Mouse (Mus musculus) forebrain, embryonic 14.5 days (tissue): ENCODE results near the gene Rasal1. TPM values are rescaled to one million over a fixed set of nuclear protein-coding genes. Genes with fewer than 3 reads are reported as not detected.

Experiments
- ATAC-seq: fragments of 200-750 bp; cut with Nextera tagmentation; 2 replicates; pipeline ENCODE4 v1.8.0; 2017; ENCODE audit warnings: mild to moderate bottlenecking, moderate library complexity
- DNase-seq: peaks from one replicate; pipeline ENCODE4 v3.0.0-alpha.2; 2015; ENCODE audit warnings: low spot score
- H3K27ac ChIP-seq: fragments of 300-500 bp; sonication (generic); 2 replicates; pipeline ENCODE4 v1.5.1; 2014; ENCODE audit warnings: low read depth, mild to moderate bottlenecking, control low read depth, low read length, moderate library complexity
- H3K27me3 ChIP-seq: fragments of 300-500 bp; sonication (generic); replicated peaks from 2 replicates; pipeline ENCODE4 v1.6.1; 2014; ENCODE audit warnings: low read length, control low read depth, mixed read lengths; ENCODE audit not compliant: control insufficient read depth, insufficient read depth
- H3K36me3 ChIP-seq: fragments of 300-500 bp; sonication (generic); 2 replicates; pipeline ENCODE4 v1.6.1; 2014; ENCODE audit warnings: low read length, control low read depth; ENCODE audit not compliant: control insufficient read depth, insufficient read depth
- H3K4me1 ChIP-seq: fragments of 300-500 bp; sonication (generic); 2 replicates; pipeline ENCODE4 v1.6.1; 2014; ENCODE audit warnings: antibody characterized with exemption, low read length, control low read depth; ENCODE audit not compliant: control insufficient read depth, insufficient read depth
- H3K4me2 ChIP-seq: fragments of 300-500 bp; sonication (generic); 2 replicates; pipeline ENCODE4 v1.6.1; 2014; ENCODE audit warnings: mild to moderate bottlenecking, control low read depth, low read length
- H3K4me3 ChIP-seq: fragments of 300-500 bp; sonication (generic); 2 replicates; pipeline ENCODE4 v1.5.1; 2014; ENCODE audit warnings: low read depth, low read length, control low read depth
- H3K9ac ChIP-seq: fragments of 300-500 bp; sonication (generic); 2 replicates; pipeline ENCODE4 v1.6.1; 2014; ENCODE audit warnings: mild to moderate bottlenecking, low read length, control low read depth, moderate library complexity
- H3K9me3 ChIP-seq: fragments of 300-500 bp; sonication (generic); replicated peaks from 2 replicates; pipeline ENCODE4 v1.6.1; 2016; ENCODE audit warnings: low read length, control low read depth, mixed read lengths; ENCODE audit not compliant: control insufficient read depth
- WGBS: fragments of 180-500 bp; shearing (Covaris S2); extraction: QIAGEN DNeasy Blood & Tissue Kit; methylation state at CpG from one replicate; pipeline ENCODE4 v1.1.7; 2014; 5-methylcytosine and 5-hydroxymethylcytosine counted together
- polyA plus RNA-seq: library from polyadenylated mRNA; unstranded; fragments of >200 nt; fragmentation: Nextera tagmentation; extraction: Ambion mirVana; gene quantifications from 2 replicates; pipeline ENCODE4 v1.2.1, GENCODE M21; 2014

Rasal1 gene
- polyA plus RNA-seq, 1 experiment from 2014 or later = 1.5 TPM

DNA sequence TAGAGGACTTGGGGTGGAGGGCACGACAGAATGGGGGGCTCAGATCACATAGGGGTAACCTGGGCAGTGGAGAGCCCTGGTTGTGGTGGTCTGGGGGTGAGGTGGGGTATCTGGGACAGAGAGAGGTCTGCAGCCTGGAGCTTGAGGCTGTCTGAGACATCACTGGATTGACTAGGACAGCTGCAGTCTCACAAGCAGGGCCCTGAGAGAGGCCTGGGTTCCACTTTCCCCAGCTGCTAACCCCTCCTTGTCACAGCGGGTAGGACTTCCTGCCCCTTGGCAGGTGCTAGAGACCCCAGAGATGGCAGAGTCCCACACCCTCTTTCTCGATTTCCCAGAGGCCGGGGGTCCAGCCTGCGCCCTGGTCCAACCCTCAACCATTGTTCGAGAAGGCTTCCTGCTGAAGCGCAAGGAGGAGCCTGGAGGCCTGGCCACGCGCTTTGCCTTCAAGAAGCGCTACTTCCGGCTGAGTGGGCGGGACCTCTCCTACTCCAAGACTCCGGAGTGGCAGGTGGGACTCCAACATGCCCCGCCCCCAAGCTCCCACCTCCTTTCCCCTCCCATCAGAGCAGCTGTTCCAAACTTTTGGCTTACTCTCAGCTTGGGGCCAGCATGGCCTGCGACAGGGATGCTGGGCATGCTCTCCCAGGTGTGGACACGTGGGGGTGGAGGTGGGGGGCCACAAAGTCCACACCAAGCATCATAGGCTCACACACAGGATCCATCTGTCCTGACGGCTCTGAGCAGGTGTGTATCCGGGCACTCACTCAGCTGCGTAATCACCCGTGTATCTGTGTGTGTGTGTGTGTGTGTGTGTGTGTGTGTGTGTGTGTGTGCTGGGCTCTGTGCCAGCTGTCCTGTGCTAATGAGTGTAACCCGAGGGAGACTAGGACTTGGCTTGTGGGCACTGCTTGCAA lies 25.9 kb downstream of the Rasal1 start:
- H3K4me2 ChIP-seq = no peak overlapping the region
- WGBS = 24% methylated on average over 21 of the region's 21 CpGs
- ATAC-seq (peak; percentile 30), DNase-seq (peak; percentile 67)
- H3K9ac ChIP-seq = no peak overlapping the region
- no peak overlapping the region for H3K4me3 ChIP-seq
- H3K27ac ChIP-seq = no peak overlapping the region
- H3K9me3 ChIP-seq = no peaks in the 10 kb centered on the region
- H3K36me3 ChIP-seq = no peaks in the 10 kb centered on the region
- no peaks in the 10 kb centered on the region for H3K4me1 ChIP-seq
- no peaks in the 10 kb centered on the region for H3K27me3 ChIP-seq

DNA sequence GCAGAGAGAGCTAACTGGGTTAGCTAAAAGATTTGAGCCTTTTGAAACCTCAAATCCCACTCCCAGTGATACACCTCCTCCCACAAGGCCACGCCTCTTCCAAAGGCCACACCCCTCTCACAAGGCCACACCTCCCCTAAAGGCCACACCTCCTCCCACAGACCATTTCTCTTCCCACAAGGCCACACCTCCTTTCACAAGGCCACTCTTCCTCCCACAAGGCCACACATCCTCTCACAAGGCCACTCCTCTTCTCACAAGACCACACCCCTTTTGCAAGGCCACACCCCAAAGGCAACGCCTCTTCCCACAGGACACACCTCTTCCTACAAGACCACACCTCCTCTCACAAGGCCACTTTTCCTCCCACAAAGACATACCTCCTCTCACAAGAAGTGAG lies 28.9 kb downstream of the Rasal1 start:
- H3K36me3 ChIP-seq = peaks cover 11% of the 10 kb centered on the region; the same call in 1 of the 2 replicates
- H3K27me3 ChIP-seq = peaks cover 3% of the 10 kb centered on the region
- H3K4me2 ChIP-seq = no peak overlapping the region
- H3K9me3 ChIP-seq = no peaks in the 10 kb centered on the region
- no peak overlapping the region for H3K4me3 ChIP-seq
- H3K4me1 ChIP-seq = peaks cover 8% of the 10 kb centered on the region; the same call in 1 of the 2 replicates
- no peak for ATAC-seq
- 15% methylated on average over 2 of the region's 2 CpGs for WGBS
- DNase-seq = no peak
- no peak overlapping the region for H3K27ac ChIP-seq
- H3K9ac ChIP-seq = no peak overlapping the region

DNA sequence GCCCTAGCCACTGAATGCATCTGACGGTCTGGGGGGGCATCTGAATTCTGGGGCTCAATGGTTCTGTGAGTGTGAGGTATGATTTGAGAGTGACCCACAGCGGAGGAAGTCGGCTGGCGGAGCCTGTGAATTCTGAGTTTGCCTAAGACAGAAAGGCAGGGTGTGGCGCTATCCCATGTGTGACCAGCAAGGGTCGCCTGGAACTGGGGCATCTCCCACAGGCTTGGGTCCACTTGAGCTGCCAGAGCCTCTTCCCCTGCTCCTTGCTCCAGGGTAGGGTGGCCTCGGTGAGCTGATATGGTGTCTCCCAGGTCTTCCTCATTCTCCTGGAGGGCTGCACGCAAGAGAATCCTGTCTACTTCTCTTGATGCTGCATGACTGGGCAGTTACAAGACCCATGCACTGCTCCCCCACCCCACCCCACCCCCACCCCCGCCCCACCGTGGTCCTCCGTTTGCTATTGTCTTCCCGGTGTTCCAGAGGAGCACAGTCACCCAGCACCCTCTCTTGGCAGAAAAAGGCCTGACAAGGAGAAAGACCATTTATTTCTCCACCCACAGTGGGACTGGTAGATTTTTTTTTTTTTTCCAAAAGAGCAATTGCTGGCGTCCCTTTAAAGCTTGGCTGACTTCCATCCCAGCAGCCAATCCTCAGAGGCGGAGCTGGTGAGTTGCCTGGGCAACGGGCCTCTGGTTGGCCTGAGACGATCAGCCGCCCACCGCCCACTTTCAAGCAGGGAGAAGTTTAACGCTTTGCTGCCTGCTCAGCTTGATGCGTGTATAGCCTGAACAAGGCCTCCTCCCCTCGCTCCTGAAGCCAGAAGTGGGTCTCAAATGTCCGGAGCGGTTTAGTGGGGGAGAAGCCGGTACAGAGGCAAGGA lies 31.3 kb downstream of the Rasal1 start:
- DNase-seq = peak; percentile 99
- WGBS = under 1% methylated on average over 24 of the region's 24 CpGs
- H3K4me2 ChIP-seq = peak overlapping the region; percentile 51
- peaks cover 15% of the 10 kb centered on the region; the same call in 1 of the 2 replicates for H3K36me3 ChIP-seq
- peak; percentile 92 for ATAC-seq
- peak overlapping the region; percentile 86 for H3K27ac ChIP-seq
- H3K9me3 ChIP-seq = no peaks in the 10 kb centered on the region
- H3K4me3 ChIP-seq = peak overlapping the region; percentile 5; the same call in 1 of the 2 replicates
- H3K4me1 ChIP-seq = peaks cover 13% of the 10 kb centered on the region; the same call in 1 of the 2 replicates
- H3K27me3 ChIP-seq = peaks cover 15% of the 10 kb centered on the region
- peak overlapping the region; percentile 40; the same call in 1 of the 2 replicates for H3K9ac ChIP-seq

DNA sequence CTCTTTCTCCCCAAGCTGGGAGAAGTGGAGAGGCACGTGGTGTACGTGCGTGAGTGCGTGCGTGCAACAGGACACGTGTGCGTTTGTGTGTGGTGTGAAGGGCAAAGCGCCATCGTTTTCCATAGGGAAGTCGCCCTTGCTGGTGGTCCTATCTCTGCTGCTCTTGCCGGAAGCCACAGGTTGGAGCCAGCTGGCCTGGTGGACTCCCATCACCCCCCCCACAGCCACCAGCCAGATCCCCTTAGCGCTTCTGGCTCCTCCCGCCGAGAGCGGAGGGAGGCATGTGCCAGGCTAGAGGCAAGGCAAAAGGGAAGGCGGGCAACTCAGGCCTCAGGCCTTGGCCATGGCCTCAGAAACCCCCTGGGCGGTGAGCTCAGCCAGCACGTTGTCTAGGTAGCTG lies 32.3 kb downstream of the Rasal1 start:
- WGBS = 79% methylated on average over 18 of the region's 18 CpGs
- Histone ChIP-seq H3K4me2 (0 out of 2 replicates have a peak overlapping the region, but pooled peaks have one; percentile 32), H3K4me1 (peaks cover 13% of the 10 kb centered on the region; the same call in 1 of the 2 replicates), H3K27me3 (peaks cover 15% of the 10 kb centered on the region), H3K36me3 (peaks cover 15% of the 10 kb centered on the region; the same call in 1 of the 2 replicates), H3K9me3 (no peaks in the 10 kb centered on the region), H3K4me3 (no peak overlapping the region), H3K9ac (no peak overlapping the region), H3K27ac (no peak overlapping the region)
- ATAC-seq (no peak), DNase-seq (peak; percentile 35)

DNA sequence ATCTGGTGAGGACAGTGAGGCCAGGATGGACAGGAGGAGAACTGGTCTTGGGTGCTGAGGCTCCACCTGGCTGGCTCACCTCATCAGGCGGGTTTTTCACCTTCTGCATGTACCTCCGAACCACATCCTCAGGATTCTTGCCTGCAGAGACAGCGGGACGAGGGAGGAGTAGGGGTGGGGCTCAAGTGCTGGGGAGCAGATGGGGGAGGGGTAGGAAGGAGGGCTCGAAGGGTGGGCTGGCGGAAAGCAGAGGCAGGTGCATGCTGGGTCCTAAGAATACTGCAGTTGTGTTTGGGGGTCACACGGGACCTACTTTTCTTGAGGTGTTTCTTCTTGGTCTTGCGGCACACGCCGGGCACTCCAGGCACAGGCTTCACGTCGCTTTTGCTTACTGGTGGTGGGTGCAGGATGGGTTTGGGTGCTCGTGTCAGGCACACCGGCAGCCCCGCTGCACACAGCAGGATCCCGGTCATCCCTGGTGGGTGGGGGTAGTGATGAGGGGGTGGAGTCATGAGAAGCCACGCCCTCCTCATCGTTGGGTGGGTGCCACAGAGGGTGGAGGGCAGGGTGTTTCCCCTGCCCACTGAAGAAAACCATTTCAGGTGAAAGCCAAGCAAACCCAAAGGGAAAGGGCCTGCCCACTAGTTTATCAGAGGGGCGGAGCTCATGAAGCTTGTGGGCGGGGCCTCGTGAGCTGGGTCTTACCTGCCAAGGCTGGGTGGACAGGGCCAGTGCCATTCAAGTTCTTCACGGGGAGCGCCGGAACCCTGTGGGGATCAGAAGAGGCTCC lies 34.6 kb downstream of the Rasal1 start:
- no peak overlapping the region for H3K27ac ChIP-seq
- DNase-seq (no peak), ATAC-seq (no peak)
- no peak overlapping the region for H3K4me3 ChIP-seq
- no peak overlapping the region for H3K4me2 ChIP-seq
- no peaks in the 10 kb centered on the region for H3K9me3 ChIP-seq
- 15% methylated on average over 24 of the region's 24 CpGs for WGBS
- peaks cover 13% of the 10 kb centered on the region; the same call in 1 of the 2 replicates for H3K4me1 ChIP-seq
- peaks cover 15% of the 10 kb centered on the region; the same call in 1 of the 2 replicates for H3K36me3 ChIP-seq
- H3K27me3 ChIP-seq = peaks cover 15% of the 10 kb centered on the region
- no peak overlapping the region for H3K9ac ChIP-seq

DNA sequence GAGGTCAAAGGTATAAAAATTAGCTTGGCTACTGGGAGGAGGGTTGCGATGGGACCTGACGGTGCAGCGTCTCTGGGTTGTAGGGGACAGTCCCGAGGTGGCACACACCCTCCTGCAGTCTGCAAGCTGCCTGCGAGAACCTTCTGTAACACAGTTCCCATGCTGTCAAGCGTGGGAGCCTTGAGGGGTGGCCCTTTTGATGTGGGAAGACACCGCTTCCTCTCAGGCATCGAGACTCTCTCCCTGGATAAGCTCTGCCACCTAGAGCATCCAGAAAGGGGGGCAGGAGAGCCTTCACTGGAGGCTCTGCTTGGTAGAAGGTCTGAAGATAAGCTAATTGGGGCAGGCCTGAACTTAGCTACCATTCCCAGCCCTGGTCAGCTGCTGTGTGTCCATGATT lies 37.1 kb downstream of the Rasal1 start:
- WGBS = 87% methylated on average over 8 of the region's 8 CpGs

DNA sequence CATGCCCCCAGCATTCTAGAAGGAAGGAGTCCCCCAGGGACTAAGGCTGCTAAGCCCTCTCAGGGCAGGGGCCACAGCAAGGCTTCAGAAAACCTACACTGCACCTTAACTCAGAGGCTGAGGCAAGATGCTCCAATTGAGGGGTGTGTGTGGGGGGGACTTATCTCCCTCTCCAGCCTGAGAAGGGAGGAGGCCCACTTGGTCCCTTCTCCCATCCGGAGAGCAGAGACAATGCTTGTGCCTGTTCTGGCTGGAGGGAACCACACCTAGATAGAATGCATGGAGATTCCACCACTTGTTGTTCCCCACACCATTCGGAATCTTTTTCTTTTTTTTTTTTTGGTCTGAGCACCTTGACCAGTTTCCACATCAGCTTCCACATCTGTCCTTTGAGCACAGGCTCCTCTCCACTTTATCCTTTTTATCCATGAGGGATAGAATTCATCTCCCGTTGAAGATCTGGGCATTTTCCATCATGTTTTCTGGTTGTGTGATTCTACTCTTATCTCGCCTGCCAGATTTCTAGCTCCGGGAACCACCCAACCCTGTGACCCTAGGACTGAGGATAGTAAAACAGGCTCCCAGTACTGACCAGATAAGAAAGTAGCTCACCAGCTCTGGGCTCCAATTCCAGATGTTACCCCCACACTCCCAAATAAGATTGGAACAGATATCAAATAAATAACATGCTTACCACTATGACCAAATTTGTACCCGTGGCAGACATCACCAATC lies 38.3 kb downstream of the Rasal1 start:
- no peak overlapping the region for H3K4me2 ChIP-seq
- 0 out of 2 replicates have a peak, but pooled peaks cover 6% of the 10 kb centered on the region for H3K36me3 ChIP-seq
- 89% methylated on average over 6 of the region's 6 CpGs for WGBS
- ATAC-seq (no peak), DNase-seq (no peak)
- no peak overlapping the region for H3K27ac ChIP-seq
- H3K4me1 ChIP-seq = 0 out of 2 replicates have a peak, but pooled peaks cover 5% of the 10 kb centered on the region
- peaks cover 15% of the 10 kb centered on the region for H3K27me3 ChIP-seq
- no peak overlapping the region for H3K9ac ChIP-seq
- H3K9me3 ChIP-seq = no peaks in the 10 kb centered on the region
- no peak overlapping the region for H3K4me3 ChIP-seq

More for the DNA sequence above, 37.1 kb downstream of the Rasal1 start:
- no peaks in the 10 kb centered on the region for H3K9me3 ChIP-seq
- H3K27ac ChIP-seq = no peak overlapping the region
- H3K4me2 ChIP-seq = no peak overlapping the region
- peaks cover 15% of the 10 kb centered on the region for H3K27me3 ChIP-seq
- no peak for ATAC-seq
- H3K9ac ChIP-seq = no peak overlapping the region
- H3K4me1 ChIP-seq = peaks cover 9% of the 10 kb centered on the region; the same call in 1 of the 2 replicates
- H3K4me3 ChIP-seq = no peak overlapping the region
- DNase-seq = no peak
- peaks cover 15% of the 10 kb centered on the region; the same call in 1 of the 2 replicates for H3K36me3 ChIP-seq
